Mouse (Mus musculus) kidney, embryonic 16.5 days (tissue): Measurements from ENCODE around the gene Adra1b. TPM values are rescaled to one million over a fixed set of nuclear protein-coding genes. Genes with fewer than 3 reads are reported as not detected.
A peak's percentile ranks its signal among the peaks of the same experiment; 100 is the strongest.

Source experiments
- ATAC-seq: fragments of 200-750 bp; cut with Nextera tagmentation; 2 replicates; pipeline ENCODE4 v1.8.0; 2017; ENCODE audit warnings: moderate TSS enrichment; ENCODE audit not compliant: low FRiP score, low TSS enrichment
- H3K27ac ChIP-seq: fragments of 300-500 bp; sonication (generic); 2 replicates; pipeline ENCODE4 v1.5.1; 2014; ENCODE audit warnings: low read length
- H3K27me3 ChIP-seq: fragments of 300-500 bp; sonication (generic); 2 replicates; pipeline ENCODE4 v1.6.1; 2014; ENCODE audit warnings: low read length, control low read depth, mixed read lengths; ENCODE audit not compliant: insufficient read depth
- H3K36me3 ChIP-seq: fragments of 300-500 bp; sonication (generic); 2 replicates; pipeline ENCODE4 v1.6.1; 2014; ENCODE audit warnings: low read length, control low read depth, mixed read lengths; ENCODE audit not compliant: insufficient read depth
- H3K4me1 ChIP-seq: fragments of 300-500 bp; sonication (generic); 2 replicates; pipeline ENCODE4 v1.6.1; 2014; ENCODE audit warnings: low read length, control low read depth, mixed read lengths; ENCODE audit not compliant: insufficient read depth
- H3K4me2 ChIP-seq: fragments of 300-500 bp; sonication (generic); replicated peaks from 2 replicates; pipeline ENCODE4 v1.6.1; 2014; ENCODE audit warnings: low read depth, low read length
- H3K4me3 ChIP-seq: fragments of 300-500 bp; sonication (generic); 2 replicates; pipeline ENCODE4 v1.5.1; 2014; ENCODE audit warnings: mild to moderate bottlenecking, low read length
- H3K9ac ChIP-seq: fragments of 300-500 bp; sonication (generic); replicated peaks from 2 replicates; pipeline ENCODE4 v1.6.1; 2014; ENCODE audit warnings: low read length
- H3K9me3 ChIP-seq: fragments of 300-500 bp; sonication (generic); 2 replicates; pipeline ENCODE4 v1.6.1; 2016; ENCODE audit warnings: low read length, control low read depth
- WGBS: fragments of 180-500 bp; shearing (Covaris S2); extraction: QIAGEN DNeasy Blood & Tissue Kit; methylation state at CpG from one replicate; pipeline ENCODE4 v1.1.7; 2014; 5-methylcytosine and 5-hydroxymethylcytosine counted together
- polyA plus RNA-seq: library from polyadenylated mRNA; unstranded; fragments of >200 nt; fragmentation: Nextera tagmentation; extraction: Ambion mirVana; gene quantifications from 2 replicates; pipeline ENCODE4 v1.2.1, GENCODE M21; 2015

The Adra1b gene
- polyA plus RNA-seq, 1 experiment from 2014 or later = 1.2 TPM

DNA sequence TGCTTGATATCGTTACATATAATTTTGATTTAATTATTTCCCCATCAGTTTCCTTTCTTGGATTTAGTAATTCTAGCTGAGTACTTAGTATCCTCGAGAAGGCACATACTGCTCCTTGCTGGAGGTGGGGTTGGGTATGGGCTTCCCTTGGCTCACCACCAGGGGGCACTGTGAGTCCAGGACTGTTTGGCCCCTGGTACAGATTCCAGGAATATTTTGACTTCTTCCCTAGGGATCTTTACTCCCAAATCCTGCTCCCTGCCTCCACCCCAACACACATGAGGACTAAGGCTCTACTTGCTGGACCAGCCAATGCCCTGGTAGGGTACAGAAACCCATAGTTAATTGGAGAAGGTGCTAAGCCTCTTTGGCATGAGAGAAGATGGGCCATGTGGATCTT, 117.2 kb downstream of the Adra1b start:
- Histone ChIP-seq H3K4me2 (no peak overlapping the region), H3K9me3 (no peaks in the 10 kb centered on the region), H3K4me3 (no peak overlapping the region), H3K4me1 (no peaks in the 10 kb centered on the region), H3K9ac (no peak overlapping the region), H3K36me3 (no peaks in the 10 kb centered on the region), H3K27me3 (no peaks in the 10 kb centered on the region), H3K27ac (no peak overlapping the region)
- ATAC-seq = peak; percentile 75
- 11% methylated on average over 2 of the region's 2 CpGs for WGBS

DNA sequence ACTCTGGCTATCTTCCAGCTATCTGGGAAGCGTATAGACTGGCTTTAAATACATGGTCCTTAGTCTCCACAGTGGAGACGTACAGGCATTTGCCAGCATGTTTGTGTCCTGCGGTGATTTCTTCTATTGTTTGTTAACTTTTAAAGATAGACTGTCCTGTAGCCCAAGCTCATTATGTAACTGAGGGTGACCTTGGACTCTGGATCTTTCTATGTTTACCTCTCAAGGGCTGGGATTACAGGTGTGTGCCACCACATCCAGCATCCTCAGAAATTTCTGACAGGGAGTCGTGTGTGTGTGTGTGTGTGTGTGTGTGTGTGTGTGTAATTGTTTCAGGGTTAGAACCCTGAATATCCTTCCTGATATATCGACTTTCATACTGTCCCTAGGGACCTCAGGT, 117.9 kb downstream of the Adra1b start:
- Histone ChIP-seq H3K4me2 (no peak overlapping the region), H3K4me3 (no peak overlapping the region), H3K9ac (no peak overlapping the region), H3K9me3 (no peaks in the 10 kb centered on the region), H3K27ac (no peak overlapping the region), H3K36me3 (no peaks in the 10 kb centered on the region), H3K4me1 (no peaks in the 10 kb centered on the region), H3K27me3 (no peaks in the 10 kb centered on the region)
- no peak for ATAC-seq
- WGBS = 80% methylated on average over 5 of the region's 5 CpGs

DNA sequence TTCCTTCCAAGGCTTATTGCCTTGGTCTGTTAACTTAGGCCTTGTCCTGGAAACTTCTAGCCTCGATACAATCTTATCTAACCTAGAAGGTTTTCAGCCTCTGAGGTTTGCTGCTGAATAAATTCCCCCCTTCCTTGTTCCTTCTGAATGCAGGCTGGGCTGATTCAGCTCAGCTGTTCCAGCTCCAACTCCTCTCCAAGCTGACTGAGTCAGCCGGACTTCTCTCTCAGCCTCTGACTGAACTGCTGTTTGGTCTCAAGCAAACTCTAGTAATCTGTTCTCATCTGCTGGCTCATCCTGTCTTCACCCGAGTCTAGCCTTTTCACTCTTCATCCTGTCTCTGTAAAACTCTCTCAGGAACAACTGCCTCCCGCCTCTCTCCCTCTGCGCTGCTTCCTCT, 121.5 kb downstream of the Adra1b start:
- Histone ChIP-seq H3K27me3 (peaks cover 3% of the 10 kb centered on the region; the same call in 1 of the 2 replicates), H3K4me3 (no peak overlapping the region), H3K27ac (no peak overlapping the region), H3K9ac (no peak overlapping the region), H3K9me3 (no peaks in the 10 kb centered on the region), H3K36me3 (no peaks in the 10 kb centered on the region), H3K4me1 (no peaks in the 10 kb centered on the region), H3K4me2 (no peak overlapping the region)
- ATAC-seq = no peak
- 62% methylated on average over 5 of the region's 5 CpGs for WGBS

DNA sequence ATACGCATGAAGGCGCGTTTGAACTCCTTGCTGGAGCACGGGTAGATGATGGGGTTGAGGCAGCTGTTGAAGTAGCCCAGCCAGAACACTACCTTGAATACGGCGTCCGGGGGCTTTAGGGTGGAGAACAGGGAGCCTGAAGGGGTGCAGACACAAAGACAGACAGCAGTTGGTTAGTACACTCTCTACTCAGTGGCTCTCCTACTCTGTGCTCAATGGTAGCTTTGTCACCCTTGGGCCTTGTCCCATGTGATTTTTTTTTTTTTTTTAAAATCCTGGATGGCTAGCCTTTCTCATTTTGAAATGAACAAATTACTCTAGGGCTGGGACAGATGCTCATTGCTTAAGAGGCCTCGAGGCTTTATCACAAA, 124.7 kb downstream of the Adra1b start:
- WGBS = 18% methylated on average over 8 of the region's 8 CpGs
- Histone ChIP-seq H3K9me3 (no peaks in the 10 kb centered on the region), H3K9ac (no peak overlapping the region), H3K36me3 (no peaks in the 10 kb centered on the region), H3K27me3 (peaks cover 3% of the 10 kb centered on the region; the same call in 1 of the 2 replicates), H3K4me2 (peak overlapping the region; percentile 64), H3K4me1 (no peaks in the 10 kb centered on the region; the same call in 1 of the 2 replicates), H3K4me3 (peak overlapping the region; percentile 45), H3K27ac (no peak overlapping the region)
- ATAC-seq = peak; percentile 21

DNA sequence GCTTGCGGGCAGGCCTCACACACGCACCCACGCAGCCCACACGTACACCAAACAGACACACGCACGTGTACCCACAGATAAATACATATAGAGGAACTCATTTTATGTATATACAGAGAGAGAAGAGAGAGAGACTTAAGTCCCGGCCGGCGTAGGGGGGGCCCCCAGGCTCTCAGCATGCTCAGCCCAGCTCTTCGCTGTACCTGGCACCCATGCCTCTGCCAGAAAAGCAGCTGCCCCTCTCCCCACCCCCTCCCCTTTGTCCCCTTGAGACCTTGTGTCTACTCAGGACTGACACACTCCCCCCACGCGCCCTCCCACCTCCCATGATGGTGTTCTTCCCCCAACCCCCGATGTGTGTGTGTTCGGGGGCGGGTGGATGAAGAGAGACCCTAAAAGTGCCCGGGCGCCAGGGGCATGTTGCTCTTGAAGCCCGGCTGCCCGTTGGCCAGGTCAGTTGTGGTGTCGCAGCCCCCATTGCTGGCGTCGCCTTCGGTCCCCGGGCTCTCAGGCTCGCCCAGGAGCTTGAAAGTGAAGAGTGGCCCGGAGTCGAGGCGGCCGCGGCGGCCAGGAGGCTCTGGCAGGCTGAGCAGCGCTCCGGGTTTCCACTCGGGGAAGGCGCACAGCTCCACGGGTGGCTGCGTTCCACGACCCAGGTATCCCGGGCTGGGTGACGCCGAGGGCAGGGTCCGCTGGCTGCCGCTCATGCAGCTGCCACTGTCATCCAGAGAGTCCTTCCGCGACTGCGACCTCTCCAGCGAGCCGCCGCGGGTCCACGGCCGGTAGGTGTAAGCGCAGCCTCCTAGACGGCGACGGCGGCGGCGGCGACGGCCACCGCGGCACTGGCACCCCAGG, 125.3 kb downstream of the Adra1b start:
- WGBS = 15% methylated on average over 59 of the region's 63 CpGs
- no peak overlapping the region for H3K27ac ChIP-seq
- H3K27me3 ChIP-seq = peaks cover 3% of the 10 kb centered on the region; the same call in 1 of the 2 replicates
- peak; percentile 60 for ATAC-seq
- peak overlapping the region; percentile 64 for H3K4me2 ChIP-seq
- no peaks in the 10 kb centered on the region for H3K36me3 ChIP-seq
- H3K9me3 ChIP-seq = no peaks in the 10 kb centered on the region
- peak overlapping the region; percentile 55 for H3K9ac ChIP-seq
- peak overlapping the region; percentile 45 for H3K4me3 ChIP-seq
- no peaks in the 10 kb centered on the region; the same call in 1 of the 2 replicates for H3K4me1 ChIP-seq

DNA sequence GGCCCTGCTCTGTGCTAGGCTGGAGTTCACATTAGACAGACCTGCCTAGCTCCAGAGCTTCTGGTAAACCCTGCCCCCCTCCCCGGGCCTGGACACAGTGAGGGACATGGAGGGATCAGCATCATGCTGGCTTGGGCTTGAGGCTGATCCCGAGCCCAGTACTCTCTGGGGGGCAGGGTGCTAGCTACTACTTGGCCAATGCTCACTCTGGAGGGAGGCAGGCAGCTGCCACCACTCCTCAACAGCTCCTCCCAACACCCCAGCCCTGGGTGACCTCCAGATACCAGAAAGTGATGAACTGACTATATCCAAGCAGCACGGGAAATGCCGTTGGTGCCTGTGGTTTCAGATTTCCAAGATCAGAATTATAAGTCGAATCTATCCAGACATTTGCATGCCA, 127.3 kb downstream of the Adra1b start:
- Histone ChIP-seq H3K9ac (no peak overlapping the region), H3K27ac (peak overlapping the region; percentile 41; the same call in 1 of the 2 replicates), H3K4me1 (no peaks in the 10 kb centered on the region; the same call in 1 of the 2 replicates), H3K9me3 (no peaks in the 10 kb centered on the region), H3K4me3 (no peak overlapping the region), H3K4me2 (no peak overlapping the region), H3K36me3 (no peaks in the 10 kb centered on the region), H3K27me3 (peaks cover 3% of the 10 kb centered on the region; the same call in 1 of the 2 replicates)
- ATAC-seq = peak; percentile 63
- 15% methylated on average over 5 of the region's 5 CpGs for WGBS

DNA sequence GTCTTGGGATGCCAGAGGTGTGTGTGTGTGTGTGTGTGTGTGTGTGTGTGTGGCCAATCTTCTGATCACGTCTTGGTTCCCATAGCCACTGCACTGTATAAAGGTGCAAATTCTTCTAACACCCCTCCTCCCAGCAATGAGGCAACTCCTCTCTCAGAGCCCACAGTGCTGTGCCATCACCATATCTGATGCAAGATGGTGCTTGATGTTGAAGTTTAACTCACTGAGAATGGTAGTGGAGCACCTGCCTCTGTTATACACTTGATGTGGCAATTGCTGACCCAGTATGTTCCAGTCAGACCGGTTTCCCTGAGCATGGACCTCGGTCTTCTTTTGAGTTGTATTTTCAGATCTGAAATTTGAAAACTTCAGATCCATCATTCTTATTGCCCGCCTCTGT, 130.9 kb downstream of the Adra1b start:
- no peak overlapping the region for H3K9ac ChIP-seq
- peaks cover 3% of the 10 kb centered on the region; the same call in 1 of the 2 replicates for H3K4me1 ChIP-seq
- no peak overlapping the region for H3K4me3 ChIP-seq
- H3K36me3 ChIP-seq = no peaks in the 10 kb centered on the region
- ATAC-seq = no peak
- 79% methylated on average over 4 of the region's 4 CpGs for WGBS
- H3K27me3 ChIP-seq = no peaks in the 10 kb centered on the region
- H3K9me3 ChIP-seq = no peaks in the 10 kb centered on the region
- no peak overlapping the region for H3K4me2 ChIP-seq
- H3K27ac ChIP-seq = no peak overlapping the region

DNA sequence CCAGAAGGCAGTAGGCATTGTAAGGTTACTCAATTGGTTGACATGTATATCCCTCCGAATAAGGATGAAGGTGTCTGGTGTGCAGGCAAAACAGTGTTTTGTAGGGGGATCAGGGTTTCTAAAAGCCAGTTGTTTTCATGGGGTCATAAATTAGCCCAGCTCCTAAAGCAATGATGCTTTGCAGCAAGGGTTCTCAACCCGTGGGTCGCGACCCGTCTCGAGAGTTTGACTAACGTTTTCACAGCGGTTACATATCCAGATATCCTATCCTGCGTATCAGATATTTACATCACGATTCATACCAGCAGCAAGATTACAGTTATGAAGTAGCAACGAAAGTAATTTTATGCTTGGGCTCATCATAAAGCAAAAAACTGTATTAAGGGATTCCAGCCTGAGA, 133.3 kb downstream of the Adra1b start:
- no peak for ATAC-seq
- H3K27ac ChIP-seq = no peak overlapping the region
- peaks cover 2% of the 10 kb centered on the region for H3K27me3 ChIP-seq
- H3K9me3 ChIP-seq = no peaks in the 10 kb centered on the region
- 0 out of 2 replicates have a peak, but pooled peaks cover 3% of the 10 kb centered on the region for H3K4me1 ChIP-seq
- WGBS = 39% methylated on average over 11 of the region's 11 CpGs
- H3K4me3 ChIP-seq = peak overlapping the region; percentile 61
- H3K9ac ChIP-seq = no peak overlapping the region
- H3K4me2 ChIP-seq = peak overlapping the region; percentile 84
- no peaks in the 10 kb centered on the region for H3K36me3 ChIP-seq

DNA sequence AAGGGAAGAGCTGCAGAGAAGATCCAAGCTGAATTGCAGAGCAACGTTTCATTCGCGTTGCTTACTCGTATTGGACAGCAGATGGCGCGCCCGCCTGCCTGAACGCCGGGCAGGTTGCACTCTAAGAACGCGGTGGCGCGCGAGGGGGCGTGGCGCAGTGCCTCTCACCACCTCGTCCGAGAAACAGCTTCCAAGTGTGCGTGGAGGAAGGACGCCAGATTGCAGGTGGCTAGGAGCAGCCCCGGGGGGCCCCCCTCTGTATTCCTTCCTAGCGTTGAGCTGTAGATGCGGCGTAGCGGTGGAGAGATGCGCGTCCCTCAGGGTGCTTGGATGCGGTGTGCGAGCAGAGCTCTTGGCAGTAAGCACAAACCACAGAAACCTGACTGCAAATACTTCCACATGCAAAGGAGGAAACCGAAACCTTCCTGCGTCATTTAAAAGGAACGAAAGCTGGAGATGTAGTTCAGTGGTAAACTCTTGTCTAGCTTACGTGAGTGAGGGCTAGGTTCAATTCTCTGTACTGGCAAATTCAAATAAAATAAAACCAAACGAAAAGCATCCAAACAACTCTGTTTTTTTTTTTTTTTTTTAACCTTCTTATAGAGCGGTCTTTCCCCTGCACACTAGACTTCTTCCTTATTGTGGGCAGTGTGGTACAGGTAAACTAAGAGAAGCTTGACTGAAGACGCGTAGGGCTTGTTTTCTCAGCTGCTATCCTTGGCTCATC, 133.9 kb downstream of the Adra1b start:
- no peak overlapping the region for H3K27ac ChIP-seq
- H3K9me3 ChIP-seq = no peaks in the 10 kb centered on the region
- H3K4me3 ChIP-seq = peak overlapping the region; percentile 61
- no peaks in the 10 kb centered on the region for H3K36me3 ChIP-seq
- 4% methylated on average over 37 of the region's 37 CpGs for WGBS
- H3K27me3 ChIP-seq = peaks cover 2% of the 10 kb centered on the region
- peak; percentile 87; the same call in 1 of the 2 replicates for ATAC-seq
- peak overlapping the region; percentile 84 for H3K4me2 ChIP-seq
- H3K9ac ChIP-seq = peak overlapping the region; percentile 53
- 0 out of 2 replicates have a peak, but pooled peaks cover 3% of the 10 kb centered on the region for H3K4me1 ChIP-seq
